Mouse (Mus musculus): ENCODE measurements at regions not wholly inside any gene's neighbourhood (a gene's known extent, or its start where the extent isn't known, plus 50 kb on each side); places are given as distances from the start of the nearest gene placed in this dataset.

- Histone ChIP-seq H3K4me3 (ENCODE audit: low read length) (no peak overlapping the region), H3K27ac (ENCODE audit: low read depth, low read length) (no peak overlapping the region), H3K4me1 (ENCODE audit: control insufficient read depth, insufficient read depth, low read depth, low read length) (no peaks in the 10 kb centered on the region), H3K9me3 (ENCODE audit: control insufficient read depth, low read length) (no peaks in the 10 kb centered on the region), H3K4me2 (ENCODE audit: low read length) (no peak overlapping the region), H3K36me3 (ENCODE audit: control insufficient read depth, insufficient read depth, low read length) (no peaks in the 10 kb centered on the region), H3K9ac (ENCODE audit: low read depth, low read length) (no peak overlapping the region), H3K27me3 (replicated peaks; ENCODE audit: control insufficient read depth, insufficient read depth, low read length) (no peaks in the 10 kb centered on the region)
- 81% methylated on average over 8 of the region's 8 CpGs for WGBS
- ATAC-seq: no peak
Observed at GRCm38 (mm10) chr8:126807171-126807768, 138.4 kb downstream of the Tomm20 start.

DNA sequence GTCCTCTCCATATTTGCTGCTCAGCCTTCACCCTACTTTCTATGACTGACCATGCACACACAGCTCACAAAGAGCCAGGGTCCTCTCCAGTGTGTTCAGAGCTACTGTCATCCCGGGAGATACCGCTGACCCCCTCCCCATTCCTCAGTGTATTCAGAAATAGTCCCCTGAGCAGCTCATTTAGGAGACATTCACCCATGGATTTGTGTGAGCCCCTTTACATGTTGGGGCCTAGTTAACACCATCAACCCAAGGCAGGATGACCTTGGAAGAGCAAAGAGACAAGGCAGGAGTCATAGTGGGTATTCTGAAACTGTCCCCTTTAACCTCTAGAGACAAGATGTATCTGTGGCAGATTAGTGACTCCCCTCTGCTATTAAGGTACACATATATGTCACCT is 139.1 kb downstream of the Tomm20 start:
- no peaks in the 10 kb centered on the region for H3K27me3 ChIP-seq (replicated peaks; ENCODE audit: control insufficient read depth, insufficient read depth, low read length)
- 93% methylated on average over 2 of the region's 2 CpGs for WGBS
- H3K9ac ChIP-seq (ENCODE audit: low read depth, low read length): no peak overlapping the region
- H3K4me3 ChIP-seq (ENCODE audit: low read length): no peak overlapping the region
- no peaks in the 10 kb centered on the region for H3K36me3 ChIP-seq (ENCODE audit: control insufficient read depth, insufficient read depth, low read length)
- no peaks in the 10 kb centered on the region for H3K4me1 ChIP-seq (ENCODE audit: control insufficient read depth, insufficient read depth, low read depth, low read length)
- H3K4me2 ChIP-seq (ENCODE audit: low read length): no peak overlapping the region
- no peak for ATAC-seq
- peak overlapping the region; percentile 2; the same call in 1 of the 2 replicates for H3K27ac ChIP-seq (ENCODE audit: low read depth, low read length)
- H3K9me3 ChIP-seq (ENCODE audit: control insufficient read depth, low read length): no peaks in the 10 kb centered on the region

- no peaks in the 10 kb centered on the region for H3K36me3 ChIP-seq (ENCODE audit: control insufficient read depth, insufficient read depth, low read length)
- H3K4me2 ChIP-seq (ENCODE audit: low read length): no peak overlapping the region
- H3K27me3 ChIP-seq (replicated peaks; ENCODE audit: control insufficient read depth, insufficient read depth, low read length): no peaks in the 10 kb centered on the region
- peak overlapping the region; percentile 48; the same call in 1 of the 2 replicates for H3K27ac ChIP-seq (ENCODE audit: low read depth, low read length)
- 81% methylated on average over 3 of the region's 3 CpGs for WGBS
- H3K9ac ChIP-seq (ENCODE audit: low read depth, low read length): no peak overlapping the region
- no peaks in the 10 kb centered on the region for H3K4me1 ChIP-seq (ENCODE audit: control insufficient read depth, insufficient read depth, low read depth, low read length)
- H3K9me3 ChIP-seq (ENCODE audit: control insufficient read depth, low read length): no peaks in the 10 kb centered on the region
- ATAC-seq: no peak
- H3K4me3 ChIP-seq (ENCODE audit: low read length): no peak overlapping the region
Observed at GRCm38 (mm10) chr8:126806181-126806560, 139.5 kb downstream of the Tomm20 start.

- Histone ChIP-seq H3K36me3 (ENCODE audit: control insufficient read depth, insufficient read depth, low read length) (no peaks in the 10 kb centered on the region), H3K27me3 (replicated peaks; ENCODE audit: control insufficient read depth, insufficient read depth, low read length) (no peaks in the 10 kb centered on the region), H3K9me3 (ENCODE audit: control insufficient read depth, low read length) (no peaks in the 10 kb centered on the region), H3K4me1 (ENCODE audit: control insufficient read depth, insufficient read depth, low read depth, low read length) (no peaks in the 10 kb centered on the region), H3K27ac (ENCODE audit: low read depth, low read length) (peak overlapping the region; percentile 34; the same call in 1 of the 2 replicates), H3K9ac (ENCODE audit: low read depth, low read length) (no peak overlapping the region), H3K4me2 (ENCODE audit: low read length) (no peak overlapping the region), H3K4me3 (ENCODE audit: low read length) (no peak overlapping the region)
- no peak; the same call in none of the 2 replicates for ATAC-seq
- 58% methylated on average over 13 of the region's 13 CpGs for WGBS
Observed at GRCm38 (mm10) chr8:126805365-126806180, 140.1 kb downstream of the Tomm20 start.

- 89% methylated on average over 7 of the region's 7 CpGs for WGBS
- Histone ChIP-seq H3K9me3 (ENCODE audit: control insufficient read depth, low read length) (no peaks in the 10 kb centered on the region), H3K4me2 (ENCODE audit: low read length) (no peak overlapping the region), H3K4me1 (ENCODE audit: control insufficient read depth, insufficient read depth, low read depth, low read length) (no peaks in the 10 kb centered on the region), H3K36me3 (ENCODE audit: control insufficient read depth, insufficient read depth, low read length) (no peaks in the 10 kb centered on the region), H3K27ac (ENCODE audit: low read depth, low read length) (no peak overlapping the region), H3K9ac (ENCODE audit: low read depth, low read length) (no peak overlapping the region), H3K27me3 (replicated peaks; ENCODE audit: control insufficient read depth, insufficient read depth, low read length) (no peaks in the 10 kb centered on the region), H3K4me3 (ENCODE audit: low read length) (no peak overlapping the region)
- ATAC-seq: no peak
Observed at GRCm38 (mm10) chr8:126804115-126804514, 141.5 kb downstream of the Tomm20 start.

- ATAC-seq: no peak
- no peaks in the 10 kb centered on the region for H3K9me3 ChIP-seq (ENCODE audit: control insufficient read depth, low read length)
- WGBS: 80% methylated on average over 4 of the region's 4 CpGs
- H3K27me3 ChIP-seq (replicated peaks; ENCODE audit: control insufficient read depth, insufficient read depth, low read length): no peaks in the 10 kb centered on the region
- H3K9ac ChIP-seq (ENCODE audit: low read depth, low read length): no peak overlapping the region
- no peaks in the 10 kb centered on the region for H3K36me3 ChIP-seq (ENCODE audit: control insufficient read depth, insufficient read depth, low read length)
- H3K4me3 ChIP-seq (ENCODE audit: low read length): no peak overlapping the region
- no peak overlapping the region for H3K27ac ChIP-seq (ENCODE audit: low read depth, low read length)
- H3K4me2 ChIP-seq (ENCODE audit: low read length): no peak overlapping the region
- H3K4me1 ChIP-seq (ENCODE audit: control insufficient read depth, insufficient read depth, low read depth, low read length): no peaks in the 10 kb centered on the region
Observed at GRCm38 (mm10) chr8:126802641-126803040, 143.0 kb downstream of the Tomm20 start.

DNA sequence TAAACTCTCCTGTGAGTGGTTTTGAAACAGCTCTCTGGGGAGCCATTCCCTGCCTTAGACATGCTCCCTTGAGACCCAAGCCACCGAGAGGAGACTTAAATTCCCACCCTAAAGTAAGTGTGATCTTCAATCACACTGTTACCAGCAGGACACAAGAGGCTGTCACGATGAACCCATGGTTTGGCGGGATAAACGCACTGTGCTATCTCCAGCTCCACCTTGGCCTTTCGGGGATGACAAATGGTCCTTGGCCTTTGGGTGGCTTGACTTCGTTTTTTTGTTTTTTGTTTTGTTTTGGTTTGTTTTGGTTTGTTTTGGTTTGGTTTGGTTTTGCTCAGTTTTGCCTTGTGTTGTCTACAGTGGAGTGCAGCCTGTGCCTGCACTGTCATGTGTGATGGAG is 144.7 kb downstream of the Tomm20 start:
- Histone ChIP-seq H3K9me3 (ENCODE audit: control insufficient read depth, low read length) (no peaks in the 10 kb centered on the region), H3K4me3 (ENCODE audit: low read length) (no peak overlapping the region), H3K4me1 (ENCODE audit: control insufficient read depth, insufficient read depth, low read depth, low read length) (no peaks in the 10 kb centered on the region), H3K4me2 (ENCODE audit: low read length) (no peak overlapping the region), H3K36me3 (ENCODE audit: control insufficient read depth, insufficient read depth, low read length) (no peaks in the 10 kb centered on the region), H3K27me3 (replicated peaks; ENCODE audit: control insufficient read depth, insufficient read depth, low read length) (no peaks in the 10 kb centered on the region), H3K9ac (ENCODE audit: low read depth, low read length) (no peak overlapping the region), H3K27ac (ENCODE audit: low read depth, low read length) (no peak overlapping the region)
- 70% methylated on average over 6 of the region's 6 CpGs for WGBS
- no peak for ATAC-seq

- ATAC-seq: no peak
Observed at GRCm38 (mm10) chr8:126797571-126798334, 147.9 kb downstream of the Tomm20 start.

DNA sequence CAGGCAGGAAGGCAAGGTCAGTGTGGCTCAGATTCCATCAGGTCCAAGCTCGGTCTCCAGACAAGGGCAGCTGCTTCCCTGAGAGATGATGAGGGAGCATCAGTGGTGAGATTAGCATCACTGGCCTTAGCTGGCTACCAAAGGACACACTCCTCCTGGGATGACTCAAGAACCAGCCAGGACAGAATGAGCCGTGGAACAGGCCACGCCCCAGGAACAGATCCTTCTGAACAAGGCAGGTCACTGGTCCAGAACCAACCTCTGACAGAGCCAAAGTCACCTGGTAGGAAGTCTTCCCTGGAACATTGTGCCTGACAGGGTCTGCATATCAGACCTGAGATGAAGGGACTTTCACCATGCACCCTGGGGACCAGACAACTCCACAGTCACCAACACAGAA is 152.0 kb downstream of the Tomm20 start:
- WGBS: 75% methylated on average over 3 of the region's 3 CpGs
- H3K9me3 ChIP-seq (ENCODE audit: control insufficient read depth, low read length): no peaks in the 10 kb centered on the region

More at GRCm38 (mm10) chr8:126797571-126798334, 147.9 kb downstream of the Tomm20 start:
- H3K9me3 ChIP-seq (ENCODE audit: control insufficient read depth, low read length): no peaks in the 10 kb centered on the region
- H3K27me3 ChIP-seq (replicated peaks; ENCODE audit: control insufficient read depth, insufficient read depth, low read length): no peaks in the 10 kb centered on the region
- no peak overlapping the region for H3K9ac ChIP-seq (ENCODE audit: low read depth, low read length)
- H3K4me1 ChIP-seq (ENCODE audit: control insufficient read depth, insufficient read depth, low read depth, low read length): no peaks in the 10 kb centered on the region
- 73% methylated on average over 9 of the region's 9 CpGs for WGBS
- no peak overlapping the region for H3K27ac ChIP-seq (ENCODE audit: low read depth, low read length)
- no peak overlapping the region for H3K4me3 ChIP-seq (ENCODE audit: low read length)
- H3K36me3 ChIP-seq (ENCODE audit: control insufficient read depth, insufficient read depth, low read length): no peaks in the 10 kb centered on the region
- H3K4me2 ChIP-seq (ENCODE audit: low read length): no peak overlapping the region

More for the DNA sequence above, 152.0 kb downstream of the Tomm20 start:
- H3K4me3 ChIP-seq (ENCODE audit: low read length): no peak overlapping the region
- no peaks in the 10 kb centered on the region for H3K36me3 ChIP-seq (ENCODE audit: control insufficient read depth, insufficient read depth, low read length)
- no peak for ATAC-seq
- no peak overlapping the region for H3K4me2 ChIP-seq (ENCODE audit: low read length)
- H3K9ac ChIP-seq (ENCODE audit: low read depth, low read length): no peak overlapping the region
- H3K27me3 ChIP-seq (replicated peaks; ENCODE audit: control insufficient read depth, insufficient read depth, low read length): no peaks in the 10 kb centered on the region
- no peak overlapping the region for H3K27ac ChIP-seq (ENCODE audit: low read depth, low read length)
- no peaks in the 10 kb centered on the region for H3K4me1 ChIP-seq (ENCODE audit: control insufficient read depth, insufficient read depth, low read depth, low read length)

Measured in hindbrain, embryonic 16.5 days (tissue).